Mouse (Mus musculus) heart, postnatal 0 days (tissue): ENCODE results near the gene Fam166b. TPM values are rescaled to one million over a fixed set of nuclear protein-coding genes. Genes with fewer than 3 reads are reported as not detected.

Experiments used
- ATAC-seq: fragments of 200-750 bp; cut with Nextera tagmentation; 2 replicates; pipeline ENCODE4 v1.8.0; 2017; ENCODE audit warnings: low read depth, moderate number of reproducible peaks, moderate library complexity; ENCODE audit not compliant: insufficient read depth
- DNase-seq: peaks from one replicate; pipeline ENCODE4 v3.0.0-alpha.2; 2016; ENCODE audit warnings: low spot score
- H3K27ac ChIP-seq: fragments of 300-500 bp; sonication (generic); 2 replicates; pipeline ENCODE4 v1.5.1; 2014; ENCODE audit warnings: low read depth, mild to moderate bottlenecking
- H3K27me3 ChIP-seq: fragments of 300-500 bp; sonication (generic); 2 replicates; pipeline ENCODE4 v1.6.1; 2014; ENCODE audit warnings: low read length, mixed read lengths; ENCODE audit not compliant: control insufficient read depth, insufficient read depth
- H3K36me3 ChIP-seq: fragments of 300-500 bp; sonication (generic); replicated peaks from 2 replicates; pipeline ENCODE4 v1.6.1; 2014; ENCODE audit warnings: low read length, mixed read lengths; ENCODE audit not compliant: control insufficient read depth, insufficient read depth
- H3K4me1 ChIP-seq: fragments of 300-500 bp; sonication (generic); 2 replicates; pipeline ENCODE4 v1.6.1; 2014; ENCODE audit warnings: antibody characterized with exemption; ENCODE audit not compliant: control insufficient read depth, insufficient read depth
- H3K4me2 ChIP-seq: fragments of 300-500 bp; sonication (generic); 2 replicates; pipeline ENCODE4 v1.6.1; 2014; ENCODE audit warnings: low read depth, mild to moderate bottlenecking, low read length, moderate library complexity
- H3K4me3 ChIP-seq: fragments of 300-500 bp; sonication (generic); 2 replicates; pipeline ENCODE4 v1.5.1; 2014; ENCODE audit warnings: low read depth, low read length
- H3K9ac ChIP-seq: fragments of 300-500 bp; sonication (generic); replicated peaks from 2 replicates; pipeline ENCODE4 v1.6.1; 2014; ENCODE audit warnings: low read depth, low read length, mixed read lengths
- H3K9me3 ChIP-seq: fragments of 300-500 bp; sonication (generic); replicated peaks from 2 replicates; pipeline ENCODE4 v1.6.1; 2016; ENCODE audit warnings: low read length; ENCODE audit not compliant: control insufficient read depth
- CTCF ChIP-seq: IDR thresholded peaks from 2 replicates; pipeline ENCODE4 v1.5.1; 2016; ENCODE audit warnings: antibody characterized with exemption, control low read depth, low read depth
- EP300 ChIP-seq: IDR thresholded peaks from 2 replicates; pipeline ENCODE4 v1.6.1; 2016; ENCODE audit warnings: antibody characterized with exemption, low read depth
- WGBS: fragments of 180-500 bp; shearing (Covaris S2); extraction: QIAGEN DNeasy Blood & Tissue Kit; methylation state at CpG from one replicate; pipeline ENCODE4 v1.1.7; 2014; 5-methylcytosine and 5-hydroxymethylcytosine counted together
- polyA plus RNA-seq: library from polyadenylated mRNA; unstranded; fragments of >200 nt; fragmentation: Nextera tagmentation; extraction: Ambion mirVana; gene quantifications from 2 replicates; pipeline ENCODE4 v1.2.1, GENCODE M21; 2015
- total RNA-seq: library from RNA; depleted of rRNA; stranded (reverse); fragments of >200 nt; gene quantifications from 2 replicates; pipeline ENCODE4 v1.2.3, GENCODE M21; 2014; ENCODE audit warnings: low replicate concordance; rRNA removed

Fam166b gene
- total and polyA plus RNA-seq, 2 experiments from 2014 or later: 0.14 TPM; not detected in 1

- Histone ChIP-seq H3K4me3 (peak overlapping the region; percentile 96), H3K27ac (peak overlapping the region; percentile 65; the same call in 1 of the 2 replicates), H3K4me2 (peak overlapping the region; percentile 84), H3K27me3 (no peaks in the 10 kb centered on the region), H3K9me3 (no peaks in the 10 kb centered on the region), H3K9ac (peak overlapping the region; percentile 95; the same call in 1 of the 2 replicates), H3K4me1 (peaks cover 7% of the 10 kb centered on the region), H3K36me3 (0 out of 2 replicates have a peak, but pooled peaks cover under 1% of the 10 kb centered on the region)
- WGBS: 48% methylated on average over 11 of the region's 11 CpGs
- TF ChIP-seq CTCF (no peak), EP300 (no peak)
- ATAC-seq (no peak), DNase-seq (no peak)
Observed at GRCm38 (mm10) chr4:43383246-43384082, 45.5 kb downstream of the Fam166b start.

- no peaks in the 10 kb centered on the region for H3K27me3 ChIP-seq
- H3K36me3 ChIP-seq: no peaks in the 10 kb centered on the region
- ATAC-seq: peak; percentile 68
- TF ChIP-seq EP300 (no peak), CTCF (no peak)
- H3K4me1 ChIP-seq: peaks cover 7% of the 10 kb centered on the region
- no peaks in the 10 kb centered on the region for H3K9me3 ChIP-seq
- H3K4me2 ChIP-seq: peak overlapping the region; percentile 84
- peak overlapping the region; percentile 95 for H3K9ac ChIP-seq
- H3K4me3 ChIP-seq: peak overlapping the region; percentile 96
- WGBS: 6% methylated on average over 22 of the region's 33 CpGs
- H3K27ac ChIP-seq: peak overlapping the region; percentile 93
- DNase-seq: no peak
Observed at GRCm38 (mm10) chr4:43382155-43383020, 46.5 kb downstream of the Fam166b start.

GRCm38 (mm10) chr4:43381408-43382154 is 47.4 kb downstream of the Fam166b start, which contains the start of gene Rusc2:
TSS of gene Rusc2 (plus strand) at chr4:43381979.
- TF ChIP-seq CTCF (peak; percentile 52), EP300 (no peak)
- Histone ChIP-seq H3K4me3 (peak within 1 kb of the TSS; percentile 96), H3K9me3 (no peaks in the 10 kb centered on the region), H3K27ac (peak within 1 kb of the TSS; percentile 93), H3K4me2 (peak within 1 kb of the TSS; percentile 84), H3K27me3 (no peaks in the 10 kb centered on the region), H3K4me1 (peaks cover 7% of the 10 kb centered on the region), H3K9ac (peak within 1 kb of the TSS; percentile 95), H3K36me3 (no peaks in the 10 kb centered on the region)
- ATAC-seq (peak; percentile 95), DNase-seq (peak; percentile 88)
- WGBS: under 1% methylated on average over 61 of the region's 63 CpGs

- no peak for DNase-seq
- H3K4me3 ChIP-seq: peak overlapping the region; percentile 96
- H3K36me3 ChIP-seq: no peaks in the 10 kb centered on the region
- TF ChIP-seq EP300 (no peak), CTCF (no peak)
- WGBS: 52% methylated on average over 10 of the region's 10 CpGs
- no peaks in the 10 kb centered on the region for H3K27me3 ChIP-seq
- H3K9ac ChIP-seq: peak overlapping the region; percentile 95
- H3K9me3 ChIP-seq: no peaks in the 10 kb centered on the region
- H3K4me1 ChIP-seq: peaks cover 7% of the 10 kb centered on the region
- H3K27ac ChIP-seq: peak overlapping the region; percentile 93
- ATAC-seq: no peak
- peak overlapping the region; percentile 84 for H3K4me2 ChIP-seq
Observed at GRCm38 (mm10) chr4:43380951-43381350, 48.0 kb downstream of the Fam166b start.

- WGBS: 89% methylated on average over 6 of the region's 6 CpGs
- TF ChIP-seq EP300 (no peak), CTCF (no peak)
Observed at GRCm38 (mm10) chr4:43379601-43380000, 49.3 kb downstream of the Fam166b start.

More at GRCm38 (mm10) chr4:43379601-43380000, 49.3 kb downstream of the Fam166b start:
- Histone ChIP-seq H3K4me3 (no peak overlapping the region), H3K27ac (no peak overlapping the region), H3K4me2 (no peak overlapping the region), H3K9me3 (no peaks in the 10 kb centered on the region), H3K36me3 (no peaks in the 10 kb centered on the region), H3K27me3 (no peaks in the 10 kb centered on the region), H3K4me1 (peaks cover 7% of the 10 kb centered on the region), H3K9ac (no peak overlapping the region)
- no peak for DNase-seq
- ATAC-seq: no peak

Other genes starting within 250 kb of the Fam166b start
- gene Atp8b5, start 162.0 kb downstream of the Fam166b start, total RNA-seq: 0.04 TPM in 1 of 2 replicates, not detected in the other
- gene Atp8b5, start 162.0 kb downstream of the Fam166b start, polyA plus RNA-seq: 0.11 and 0.12 TPM in 2 replicates
- gene Rusc2, start 47.2 kb downstream of the Fam166b start, total RNA-seq: 32.2 and 34.9 TPM in 2 replicates
- 7.2 and 8.0 TPM in 2 replicates for gene Rusc2, start 47.2 kb downstream of the Fam166b start, polyA plus RNA-seq
- 51.3 and 55.5 TPM in 2 replicates for gene Tesk1, start 12.8 kb upstream of the Fam166b start, total RNA-seq
- gene Tesk1, start 12.8 kb upstream of the Fam166b start, polyA plus RNA-seq: 3.9 and 5.1 TPM in 2 replicates
- 0.08 and 0.81 TPM in 2 replicates for gene Cd72, start 25.5 kb upstream of the Fam166b start, total RNA-seq
- 3.4 TPM in 2 replicates for gene Cd72, start 25.5 kb upstream of the Fam166b start, polyA plus RNA-seq
- 2.8 TPM in 1 of 2 replicates, not detected in the other for gene Sit1, start 54.6 kb upstream of the Fam166b start, total RNA-seq
- not detected in 2 replicates for gene Sit1, start 54.6 kb upstream of the Fam166b start, polyA plus RNA-seq
- 26.6 and 44.0 TPM in 2 replicates for gene Ccdc107, start 63.8 kb upstream of the Fam166b start, total RNA-seq
- gene Ccdc107, start 63.8 kb upstream of the Fam166b start, polyA plus RNA-seq: 81.7 and 82.4 TPM in 2 replicates
- gene Arhgef39, start 70.6 kb upstream of the Fam166b start, total RNA-seq: 18.7 and 27.0 TPM in 2 replicates
- gene Arhgef39, start 70.6 kb upstream of the Fam166b start, polyA plus RNA-seq: 7.3 and 8.8 TPM in 2 replicates
- 4.6 TPM in 1 of 2 replicates, not detected in the other for gene Car9, start 77.8 kb upstream of the Fam166b start, total RNA-seq
- 0.80 and 1.1 TPM in 2 replicates for gene Car9, start 77.8 kb upstream of the Fam166b start, polyA plus RNA-seq
- gene Tpm2, start 94.6 kb upstream of the Fam166b start, total RNA-seq: 25.7 and 67.0 TPM in 2 replicates
- gene Tpm2, start 94.6 kb upstream of the Fam166b start, polyA plus RNA-seq: 109 TPM in 2 replicates
- 30.1 and 46.3 TPM in 2 replicates for gene Creb3, start 133.2 kb upstream of the Fam166b start, total RNA-seq
- 49.1 and 53.4 TPM in 2 replicates for gene Creb3, start 133.2 kb upstream of the Fam166b start, polyA plus RNA-seq
- 141 and 185 TPM in 2 replicates for gene Tln1, start 133.6 kb upstream of the Fam166b start, total RNA-seq
- 67.1 and 77.2 TPM in 2 replicates for gene Tln1, start 133.6 kb upstream of the Fam166b start, polyA plus RNA-seq
- 12.4 and 21.1 TPM in 2 replicates for gene Rgp1, start 149.6 kb upstream of the Fam166b start, total RNA-seq
- gene Rgp1, start 149.6 kb upstream of the Fam166b start, polyA plus RNA-seq: 10.8 and 10.9 TPM in 2 replicates
- 11.0 and 16.7 TPM in 2 replicates for gene Gba2, start 149.7 kb upstream of the Fam166b start, total RNA-seq
- gene Gba2, start 149.7 kb upstream of the Fam166b start, polyA plus RNA-seq: 14.0 TPM in 2 replicates
- not detected in 2 replicates for gene Msmp, start 155.4 kb upstream of the Fam166b start, total RNA-seq
- gene Msmp, start 155.4 kb upstream of the Fam166b start, polyA plus RNA-seq: 1.2 TPM in 1 of 2 replicates, not detected in the other
- 17.7 and 23.1 TPM in 2 replicates for gene Npr2, start 202.8 kb upstream of the Fam166b start, total RNA-seq
- gene Npr2, start 202.8 kb upstream of the Fam166b start, polyA plus RNA-seq: 6.6 and 6.9 TPM in 2 replicates
- not detected in 2 replicates for gene Spag8, start 224.5 kb upstream of the Fam166b start, total RNA-seq
- 0.44 and 0.62 TPM in 2 replicates for gene Spag8, start 224.5 kb upstream of the Fam166b start, polyA plus RNA-seq
- gene Hint2, start 227.3 kb upstream of the Fam166b start, total RNA-seq: 358 and 378 TPM in 2 replicates
- 322 and 361 TPM in 2 replicates for gene Hint2, start 227.3 kb upstream of the Fam166b start, polyA plus RNA-seq
- gene Tmem8b, start 239.8 kb upstream of the Fam166b start, total RNA-seq: 9.6 and 24.9 TPM in 2 replicates
- 4.5 and 4.9 TPM in 2 replicates for gene Tmem8b, start 239.8 kb upstream of the Fam166b start, polyA plus RNA-seq
- not detected in 2 replicates for gene Fam221b, start 240.0 kb upstream of the Fam166b start, total RNA-seq
- gene Fam221b, start 240.0 kb upstream of the Fam166b start, polyA plus RNA-seq: 3.6 and 4.0 TPM in 2 replicates